Mouse (Mus musculus) neural tube, postnatal 0 days (tissue): ENCODE data around the gene Prkar1a. TPM values are rescaled to one million over a fixed set of nuclear protein-coding genes. Genes with fewer than 3 reads are reported as not detected.

Source experiments
- polyA plus RNA-seq: library from polyadenylated mRNA; unstranded; fragments of >200 nt; fragmentation: Nextera tagmentation; extraction: Ambion mirVana; gene quantifications from 2 replicates; pipeline ENCODE4 v1.2.1, GENCODE M21; 2015

Gene Prkar1a
- 408 and 412 TPM in 2 replicates for polyA plus RNA-seq

DNA sequence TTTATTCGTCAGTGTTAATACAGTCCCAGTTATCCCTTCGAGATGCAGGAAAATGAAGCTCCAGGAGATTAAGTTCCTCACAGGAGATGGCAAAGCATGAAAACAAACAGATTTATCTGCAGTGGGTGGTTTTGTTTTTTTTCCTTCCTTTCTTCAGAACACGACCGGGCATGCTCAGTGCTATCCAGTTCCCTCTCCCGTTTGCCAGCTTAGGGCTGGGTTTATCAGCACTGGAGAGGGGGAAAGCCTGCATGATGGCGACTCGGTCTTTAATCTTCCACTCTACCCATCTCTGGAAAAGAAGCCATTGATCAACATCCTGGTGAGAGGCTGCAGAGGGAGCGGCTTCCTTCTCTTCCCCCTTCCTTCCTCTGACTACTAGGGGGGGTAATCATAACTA lies at the start of gene Prkar1a:
Prkar1a (plus strand) TSS at position 200 of the 400 bp plus-strand sequence.

DNA sequence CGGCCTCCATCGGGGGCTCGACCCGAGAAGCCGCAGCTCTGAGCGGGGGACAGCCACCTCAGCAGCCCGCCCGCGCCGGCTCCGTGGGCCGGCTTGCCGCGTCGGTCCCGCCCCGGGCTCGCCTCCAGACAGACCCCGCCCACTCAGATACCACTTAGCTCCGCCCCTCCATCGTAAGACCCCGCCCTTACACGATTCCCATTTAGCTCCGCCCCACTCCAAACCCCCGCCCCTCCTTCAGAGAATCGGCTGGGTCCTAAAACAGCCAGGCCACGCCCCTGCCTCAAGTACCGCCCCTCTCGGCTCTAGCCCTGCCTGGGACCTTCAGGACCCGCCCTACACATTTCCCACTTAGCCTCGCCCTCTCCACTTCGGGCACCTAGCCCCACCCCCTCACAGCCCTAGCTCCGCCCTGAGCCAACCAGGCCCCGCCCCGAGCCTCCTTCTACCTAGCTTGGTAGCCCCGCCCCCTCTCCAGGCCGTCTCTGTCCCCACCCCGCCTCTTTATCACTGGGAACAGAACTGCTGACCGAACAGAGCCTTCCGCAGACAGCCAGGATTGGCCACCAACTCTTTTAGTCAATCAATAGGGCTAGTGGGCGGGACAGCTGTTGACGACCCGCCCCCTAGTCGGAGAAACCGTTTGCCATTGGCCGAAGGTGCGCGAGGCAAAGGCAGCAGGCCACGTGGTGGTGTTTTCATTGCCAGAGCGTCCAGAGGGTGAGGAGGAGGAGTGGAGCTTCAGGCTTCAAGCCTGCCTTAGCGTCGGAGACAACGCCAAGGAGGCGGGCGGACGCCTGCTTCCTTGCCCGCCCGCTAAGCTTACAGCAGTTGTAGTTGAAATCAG lies 37.7 kb upstream of the Prkar1a start, which contains the start of gene Wipi1:
Wipi1 (minus strand) TSS at position 665 of the 847 bp plus-strand sequence.

Other genes starting within 250 kb of the Prkar1a start
- gene 9930022D16Rik, start 235.5 kb upstream of the Prkar1a start, polyA plus RNA-seq: 0.05 TPM in 1 of 2 replicates, not detected in the other
- gene Amz2, start 223.5 kb upstream of the Prkar1a start, polyA plus RNA-seq: 37.6 and 38.7 TPM in 2 replicates
- gene Arsg, start 176.0 kb upstream of the Prkar1a start, polyA plus RNA-seq: 4.3 and 6.5 TPM in 2 replicates
- gene Slc16a6, start 175.8 kb upstream of the Prkar1a start, polyA plus RNA-seq: 5.8 and 8.2 TPM in 2 replicates
- 23.0 and 25.2 TPM in 2 replicates for gene Wipi1, start 37.4 kb upstream of the Prkar1a start, polyA plus RNA-seq
- 21.7 and 23.6 TPM in 2 replicates for gene Fam20a, start 72.9 kb downstream of the Prkar1a start, polyA plus RNA-seq
- not detected in 2 replicates for gene 1700012B07Rik, start 178.6 kb downstream of the Prkar1a start, polyA plus RNA-seq